Mouse (Mus musculus): ENCODE results near the gene Rasgef1c. TPM values are rescaled to one million over a fixed set of nuclear protein-coding genes. Genes with fewer than 3 reads are reported as not detected.

Rasgef1c gene
- polyA plus RNA-seq, 1 experiment from 2014 or later: 0.20 TPM

DNA sequence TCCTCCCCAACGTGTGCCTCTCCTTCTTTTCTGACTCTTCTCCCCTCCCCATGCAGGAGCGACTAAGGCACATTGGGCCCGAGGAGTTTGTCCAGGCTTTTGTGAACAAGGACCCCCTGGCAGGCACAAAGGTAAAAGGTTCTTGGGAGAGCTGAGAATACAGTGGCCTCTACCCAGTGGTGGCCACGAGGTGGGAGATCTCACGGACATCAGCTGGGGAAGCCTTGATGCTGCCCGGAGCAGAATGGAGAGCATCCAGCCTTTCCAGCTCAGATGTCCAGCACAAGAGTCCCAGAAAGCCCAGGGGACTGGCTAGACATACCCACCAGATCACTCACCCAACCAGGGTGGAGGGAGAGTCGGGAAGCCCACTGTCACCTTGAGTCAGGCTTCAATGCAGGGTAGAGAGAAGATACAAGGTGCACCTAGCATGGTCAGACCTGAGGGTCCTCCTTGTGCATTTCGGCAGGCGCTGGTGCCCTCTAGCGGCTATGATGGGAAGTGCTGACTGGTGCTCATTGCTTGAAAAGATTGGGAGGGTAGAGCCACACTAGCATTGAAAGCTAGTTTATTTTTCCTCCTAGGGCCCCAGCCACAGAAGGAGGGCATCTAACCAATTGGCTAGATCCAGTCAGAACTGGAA lies 59.6 kb downstream of the Rasgef1c start:
- Histone ChIP-seq H3K36me3 (no peaks in the 10 kb centered on the region), H3K9me3 (no peaks in the 10 kb centered on the region), H3K27me3 (ENCODE audit: insufficient read depth, poor library complexity, severe bottlenecking) (peaks cover 61% of the 10 kb centered on the region), H3K27ac (no peak overlapping the region), H3K4me3 (no peak overlapping the region), H3K4me1 (no peaks in the 10 kb centered on the region)
- 39% methylated on average over 10 of the region's 10 CpGs for WGBS
- peak; percentile 86 for DNase-seq (ENCODE audit: low spot score)

DNA sequence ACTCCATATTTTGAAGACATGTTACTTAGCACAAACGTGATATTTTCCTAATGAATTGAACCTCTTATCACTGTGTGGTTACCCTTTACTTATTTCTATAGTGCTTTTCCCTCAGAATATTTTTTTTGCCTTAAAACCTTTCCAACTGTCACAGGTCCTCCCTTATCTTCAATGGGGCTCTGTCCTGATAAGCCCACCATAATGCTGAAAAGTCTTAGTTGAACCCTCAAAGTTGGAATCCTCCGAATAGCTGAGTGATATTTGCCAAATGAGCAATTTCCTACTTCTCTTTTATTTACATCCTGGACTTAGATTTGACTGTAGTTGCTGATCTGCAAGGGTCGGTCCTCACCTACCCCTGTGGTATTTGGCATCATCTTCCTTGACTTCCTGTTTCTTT lies 63.7 kb downstream of the Rasgef1c start:
- Histone ChIP-seq H3K4me1 (no peaks in the 10 kb centered on the region), H3K27me3 (ENCODE audit: insufficient read depth, poor library complexity, severe bottlenecking) (peaks cover 21% of the 10 kb centered on the region), H3K4me3 (no peak overlapping the region), H3K36me3 (no peaks in the 10 kb centered on the region), H3K27ac (no peak overlapping the region), H3K9me3 (no peaks in the 10 kb centered on the region)
- no peak for DNase-seq (ENCODE audit: low spot score)
- 54% methylated on average over 3 of the region's 3 CpGs for WGBS

DNA sequence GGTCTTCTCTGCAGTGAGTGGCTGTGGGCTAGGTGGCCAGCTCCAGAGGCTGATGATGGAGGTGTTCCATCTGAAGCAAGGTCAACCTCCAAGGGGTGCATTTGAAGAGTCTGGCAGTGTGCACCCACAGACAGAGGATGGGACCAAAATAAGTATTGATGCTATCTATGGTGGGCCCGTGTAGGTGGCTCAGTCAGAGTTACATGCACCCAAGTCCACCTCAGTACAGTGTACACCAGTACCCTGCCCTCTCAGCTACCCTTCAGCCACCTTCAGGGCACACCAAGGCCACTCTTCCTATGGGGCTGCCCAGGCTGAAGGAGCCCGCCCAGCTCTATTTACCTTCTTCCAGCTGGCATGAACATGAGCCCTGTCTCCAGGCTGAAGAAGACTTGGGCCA lies 68.1 kb downstream of the Rasgef1c start:
- Histone ChIP-seq H3K9me3 (no peaks in the 10 kb centered on the region), H3K27me3 (ENCODE audit: insufficient read depth, poor library complexity, severe bottlenecking) (no peaks in the 10 kb centered on the region), H3K4me1 (no peaks in the 10 kb centered on the region), H3K27ac (no peak overlapping the region), H3K36me3 (no peaks in the 10 kb centered on the region), H3K4me3 (no peak overlapping the region)
- 90% methylated on average over 2 of the region's 2 CpGs for WGBS
- peak; percentile 63 for DNase-seq (ENCODE audit: low spot score)

DNA sequence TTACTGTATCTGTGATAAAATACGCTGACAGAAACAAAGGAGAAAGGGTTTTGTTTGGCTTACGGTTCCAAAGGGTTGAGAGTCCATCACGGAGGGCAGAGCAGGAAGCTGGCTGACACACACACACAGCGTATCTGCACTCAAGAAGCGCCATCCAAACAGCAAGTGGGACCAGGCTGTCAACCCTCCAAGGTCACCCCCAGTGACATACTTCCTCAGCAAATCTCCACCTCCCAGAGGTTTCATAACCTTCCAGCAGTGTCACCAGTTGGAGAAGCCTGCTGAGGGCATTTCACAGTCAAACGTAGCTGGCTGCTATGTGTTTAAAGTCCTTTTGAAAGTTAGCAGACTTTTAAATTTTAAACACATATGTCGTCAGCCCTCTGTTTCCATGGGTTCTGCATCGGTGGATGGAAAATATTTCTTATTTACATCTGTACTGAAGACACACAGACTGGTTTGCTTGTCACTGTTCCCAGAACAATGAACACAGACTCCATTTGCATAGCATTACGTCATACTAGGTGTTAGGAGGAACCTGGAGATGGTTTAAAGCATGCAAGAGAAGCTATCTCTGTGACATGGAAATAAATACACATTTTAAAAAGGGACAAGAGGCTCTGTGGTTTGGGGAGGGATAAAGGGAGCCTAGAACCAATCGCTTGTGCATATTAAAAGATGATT lies 72.2 kb downstream of the Rasgef1c start:
- WGBS: 79% methylated on average over 10 of the region's 10 CpGs
- Histone ChIP-seq H3K36me3 (no peaks in the 10 kb centered on the region), H3K4me1 (no peaks in the 10 kb centered on the region), H3K27ac (no peak overlapping the region), H3K9me3 (no peaks in the 10 kb centered on the region), H3K27me3 (ENCODE audit: insufficient read depth, poor library complexity, severe bottlenecking) (no peaks in the 10 kb centered on the region), H3K4me3 (no peak overlapping the region)
- no peak for DNase-seq (ENCODE audit: low spot score)

DNA sequence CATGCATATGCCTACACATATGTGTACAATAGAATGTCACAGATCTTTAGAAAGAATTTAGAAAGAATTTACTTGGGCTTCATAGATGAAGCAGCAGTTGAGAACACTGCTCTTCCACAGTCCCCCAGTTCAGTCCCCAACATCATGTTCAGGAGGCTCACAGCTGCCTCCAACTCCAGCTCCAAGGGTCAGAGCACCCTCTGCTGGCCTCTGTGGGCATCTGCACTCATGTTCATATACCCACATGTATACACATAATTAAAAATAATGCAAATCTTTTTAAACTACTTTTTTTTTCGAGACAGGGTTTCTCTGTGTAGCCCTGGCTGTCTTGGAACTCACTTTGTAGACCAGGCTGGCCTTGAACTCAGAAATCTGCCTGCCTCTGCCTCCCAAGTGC lies 73.0 kb downstream of the Rasgef1c start:
- Histone ChIP-seq H3K9me3 (no peaks in the 10 kb centered on the region), H3K27me3 (ENCODE audit: insufficient read depth, poor library complexity, severe bottlenecking) (no peaks in the 10 kb centered on the region), H3K36me3 (no peaks in the 10 kb centered on the region), H3K27ac (no peak overlapping the region), H3K4me1 (peaks cover 2% of the 10 kb centered on the region; the same call in 1 of the 2 replicates), H3K4me3 (no peak overlapping the region)
- WGBS: 61% methylated on average over 1 of the region's 1 CpGs
- no peak for DNase-seq (ENCODE audit: low spot score)

DNA sequence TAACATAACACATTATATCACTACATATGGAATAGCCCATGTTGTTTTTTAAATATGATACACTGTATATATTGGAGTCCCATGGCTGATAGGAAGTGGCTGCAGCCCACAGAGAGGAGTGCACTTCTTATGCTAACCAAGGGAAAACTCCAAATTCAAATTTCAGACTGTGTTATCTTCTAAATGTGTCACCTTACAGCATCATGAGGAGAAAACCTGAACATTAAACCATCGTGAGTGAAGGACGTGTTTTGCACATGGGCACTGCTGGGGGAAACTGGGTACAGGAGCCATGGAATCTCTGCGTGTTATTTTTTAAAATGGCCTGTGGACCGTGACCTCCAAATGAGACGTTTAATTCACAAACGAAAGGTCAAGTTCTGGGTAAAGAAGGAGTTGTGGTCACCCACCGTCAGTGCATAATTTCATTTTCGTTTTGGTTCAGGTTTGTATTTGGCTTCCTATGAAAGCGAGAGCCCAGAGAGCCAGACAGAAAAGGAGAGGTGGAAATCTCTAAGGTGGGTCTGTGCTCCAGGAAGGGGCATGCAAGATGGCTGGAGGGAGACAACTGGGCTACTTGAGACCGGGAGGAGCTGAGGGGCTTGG lies 76.4 kb downstream of the Rasgef1c start:
- Histone ChIP-seq H3K36me3 (no peaks in the 10 kb centered on the region), H3K4me1 (peaks cover 28% of the 10 kb centered on the region), H3K27me3 (ENCODE audit: insufficient read depth, poor library complexity, severe bottlenecking) (no peaks in the 10 kb centered on the region), H3K27ac (no peak overlapping the region), H3K4me3 (no peak overlapping the region), H3K9me3 (no peaks in the 10 kb centered on the region)
- no peak for DNase-seq (ENCODE audit: low spot score)
- WGBS: 84% methylated on average over 10 of the region's 10 CpGs

DNA sequence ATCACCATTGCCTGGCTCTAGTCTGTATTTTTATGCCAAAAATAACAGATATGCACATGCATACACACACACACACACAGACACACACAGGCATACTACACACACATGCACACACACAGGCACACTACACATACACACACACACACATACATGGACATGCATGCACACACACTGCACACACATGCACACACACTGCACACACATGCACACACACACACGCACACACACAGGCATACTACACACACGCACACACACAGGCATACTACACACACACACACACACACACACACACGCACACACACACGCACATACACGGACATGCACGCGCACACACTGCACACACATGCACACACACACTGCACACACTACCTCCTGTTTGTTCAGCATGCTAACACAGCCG lies 77.3 kb downstream of the Rasgef1c start:
- H3K9me3 ChIP-seq: no peaks in the 10 kb centered on the region
- no peak overlapping the region for H3K27ac ChIP-seq
- no peaks in the 10 kb centered on the region for H3K27me3 ChIP-seq (ENCODE audit: insufficient read depth, poor library complexity, severe bottlenecking)
- H3K36me3 ChIP-seq: no peaks in the 10 kb centered on the region
- 92% methylated on average over 8 of the region's 8 CpGs for WGBS
- no peak overlapping the region for H3K4me3 ChIP-seq
- H3K4me1 ChIP-seq: peaks cover 34% of the 10 kb centered on the region
- no peak for DNase-seq (ENCODE audit: low spot score)

DNA sequence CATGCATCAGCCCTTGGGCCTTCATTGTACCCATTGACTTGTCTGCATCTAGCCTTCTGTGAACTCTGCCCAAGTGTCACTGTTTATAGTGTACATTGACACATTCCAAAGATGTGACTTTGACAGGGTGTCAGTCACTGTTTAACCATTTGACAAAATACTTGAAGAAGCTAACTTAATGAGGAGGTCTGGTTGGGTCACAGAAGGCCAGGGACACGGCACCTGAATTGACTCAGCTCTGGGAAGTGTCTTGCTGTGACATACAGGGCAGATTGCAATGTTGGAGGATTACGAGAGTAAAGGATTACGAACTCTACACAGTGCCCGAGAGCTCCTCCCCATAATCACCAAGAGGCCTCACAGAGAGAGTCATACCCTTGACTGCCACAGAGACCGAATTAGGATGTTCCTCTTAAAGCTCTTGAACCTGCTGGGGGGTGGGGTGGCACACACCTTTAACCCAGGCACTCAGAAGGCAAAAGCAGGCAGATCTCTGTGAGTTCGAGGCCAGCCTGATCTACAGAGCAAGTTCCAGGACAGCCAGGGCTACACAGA lies 79.1 kb downstream of the Rasgef1c start:
- Histone ChIP-seq H3K4me3 (no peak overlapping the region), H3K4me1 (peaks cover 34% of the 10 kb centered on the region), H3K9me3 (no peaks in the 10 kb centered on the region), H3K27me3 (ENCODE audit: insufficient read depth, poor library complexity, severe bottlenecking) (no peaks in the 10 kb centered on the region), H3K36me3 (no peaks in the 10 kb centered on the region), H3K27ac (peak overlapping the region; percentile 81; the same call in 1 of the 2 replicates)
- WGBS: 56% methylated on average over 6 of the region's 6 CpGs
- no peak for DNase-seq (ENCODE audit: low spot score)

DNA sequence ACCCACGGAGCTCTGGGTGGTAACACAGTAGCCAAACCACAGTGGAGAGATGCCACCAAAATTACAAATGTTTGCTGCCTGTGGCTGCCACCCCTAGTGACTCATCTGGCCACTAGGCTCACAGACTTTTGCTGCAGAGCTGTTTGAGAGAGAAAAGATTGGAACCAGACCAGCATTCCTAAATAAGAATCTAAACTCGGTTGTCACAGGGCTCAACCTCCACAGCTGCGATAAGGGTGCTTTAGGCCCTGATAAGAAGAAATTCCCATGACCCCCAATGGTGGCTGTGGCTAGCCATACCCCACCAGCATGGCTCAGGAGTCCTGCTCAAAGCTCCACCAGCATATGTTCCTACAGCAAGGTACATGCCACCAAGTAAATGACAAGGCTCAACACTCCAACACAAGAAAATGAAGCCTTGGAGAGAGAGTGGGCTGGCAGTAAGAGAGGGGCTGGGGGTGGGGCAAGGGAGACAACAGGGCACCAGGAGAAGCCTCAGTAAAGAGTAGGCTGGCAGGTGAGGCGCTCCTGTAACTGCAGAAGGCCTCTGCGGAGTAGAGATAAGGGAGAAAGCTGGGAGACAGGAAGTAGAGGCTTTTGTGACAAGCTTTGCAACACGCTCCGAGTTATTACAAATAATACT lies 79.8 kb downstream of the Rasgef1c start:
- Histone ChIP-seq H3K27me3 (ENCODE audit: insufficient read depth, poor library complexity, severe bottlenecking) (no peaks in the 10 kb centered on the region), H3K4me1 (peaks cover 34% of the 10 kb centered on the region), H3K4me3 (peak overlapping the region; percentile 19; the same call in 1 of the 2 replicates), H3K9me3 (no peaks in the 10 kb centered on the region), H3K27ac (peak overlapping the region; percentile 81), H3K36me3 (no peaks in the 10 kb centered on the region)
- DNase-seq (ENCODE audit: low spot score): peak; percentile 81
- WGBS: 28% methylated on average over 7 of the region's 7 CpGs

DNA sequence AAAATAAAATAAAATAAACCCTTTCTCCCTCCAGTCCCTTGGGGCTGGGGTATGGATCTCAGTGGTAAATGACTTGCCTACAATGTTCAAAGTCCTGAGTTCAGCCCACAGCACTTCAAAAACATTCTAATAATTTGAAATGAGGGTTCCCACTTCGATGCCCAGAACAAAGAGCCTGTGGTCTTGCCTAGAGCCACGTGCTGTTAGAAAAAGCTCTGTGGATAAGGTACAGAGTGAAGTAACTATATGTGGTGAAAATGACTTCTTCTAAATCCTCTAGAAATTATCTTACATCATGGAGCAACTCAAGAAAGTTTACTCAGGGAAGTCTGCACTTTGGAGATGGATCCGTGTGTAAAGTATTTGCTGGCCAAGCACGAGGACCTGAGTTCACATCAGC lies 80.5 kb downstream of the Rasgef1c start:
- WGBS: 77% methylated on average over 4 of the region's 4 CpGs
- Histone ChIP-seq H3K27ac (no peak overlapping the region; the same call in 1 of the 2 replicates), H3K36me3 (no peaks in the 10 kb centered on the region), H3K4me3 (no peak overlapping the region), H3K27me3 (ENCODE audit: insufficient read depth, poor library complexity, severe bottlenecking) (no peaks in the 10 kb centered on the region), H3K4me1 (peaks cover 34% of the 10 kb centered on the region), H3K9me3 (no peaks in the 10 kb centered on the region)
- DNase-seq (ENCODE audit: low spot score): no peak

DNA sequence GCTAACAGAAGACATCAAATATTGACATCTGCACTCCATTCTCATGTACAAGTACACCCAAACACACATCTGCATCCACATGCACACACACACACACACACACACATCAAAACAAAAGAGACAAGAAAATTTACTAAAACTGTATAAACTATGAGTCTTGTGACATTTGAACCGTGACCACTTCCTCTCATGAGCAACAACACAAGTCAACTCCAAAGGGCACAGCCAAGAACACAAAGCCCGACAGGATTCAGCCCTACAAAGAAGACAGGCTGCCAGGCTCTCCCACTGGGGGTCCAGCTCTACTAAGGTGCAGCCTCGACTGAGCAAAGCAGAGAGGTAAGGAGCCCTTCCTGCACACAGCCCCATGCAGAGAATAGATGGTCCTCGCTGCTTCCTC lies 81.2 kb downstream of the Rasgef1c start:
- no peak overlapping the region for H3K4me3 ChIP-seq
- no peak for DNase-seq (ENCODE audit: low spot score)
- no peaks in the 10 kb centered on the region for H3K9me3 ChIP-seq
- H3K27me3 ChIP-seq (ENCODE audit: insufficient read depth, poor library complexity, severe bottlenecking): no peaks in the 10 kb centered on the region
- no peaks in the 10 kb centered on the region for H3K36me3 ChIP-seq
- 62% methylated on average over 4 of the region's 4 CpGs for WGBS
- no peak overlapping the region for H3K27ac ChIP-seq
- peaks cover 34% of the 10 kb centered on the region for H3K4me1 ChIP-seq

DNA sequence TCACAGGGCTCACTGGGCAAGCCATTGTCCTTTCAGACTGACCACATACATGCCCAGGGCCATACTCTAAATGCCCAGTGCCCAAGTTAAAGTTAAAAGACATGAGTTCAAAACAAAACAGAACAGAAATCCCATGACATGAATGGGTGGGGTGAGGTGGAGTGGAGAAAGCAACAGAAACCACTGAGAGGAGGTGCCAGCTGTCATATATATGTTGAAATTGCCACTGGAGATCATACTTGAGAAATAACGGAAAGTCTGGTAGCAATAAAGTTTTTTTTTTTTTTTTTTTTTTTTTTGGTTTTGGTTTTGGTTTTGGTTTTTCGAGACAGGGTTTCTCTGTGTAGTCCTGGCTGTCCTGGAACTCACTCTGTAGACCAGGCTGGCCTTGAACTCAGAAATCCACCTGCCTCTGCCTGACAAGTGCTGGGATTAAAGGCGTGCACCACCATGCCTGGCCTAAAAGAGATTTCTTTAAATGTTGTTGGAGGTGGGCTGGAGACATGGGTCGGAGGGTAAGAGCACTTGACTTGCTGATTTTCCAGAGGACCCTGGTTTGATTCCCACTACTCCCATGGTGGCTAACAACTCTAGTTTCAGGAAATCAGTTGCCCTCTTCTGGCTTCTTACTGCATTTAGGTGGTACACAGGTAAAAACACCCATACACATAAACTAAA lies 82.4 kb downstream of the Rasgef1c start:
- Histone ChIP-seq H3K4me1 (peaks cover 34% of the 10 kb centered on the region), H3K27ac (peak overlapping the region; percentile 36; the same call in 1 of the 2 replicates), H3K36me3 (no peaks in the 10 kb centered on the region), H3K9me3 (no peaks in the 10 kb centered on the region), H3K27me3 (ENCODE audit: insufficient read depth, poor library complexity, severe bottlenecking) (no peaks in the 10 kb centered on the region), H3K4me3 (no peak overlapping the region)
- WGBS: 88% methylated on average over 4 of the region's 4 CpGs
- DNase-seq (ENCODE audit: low spot score): no peak

Measured in heart, embryonic 10.5 days (tissue).